Mouse (Mus musculus) thymus, adult 2 months (tissue): ENCODE data around the gene Ints13.

Experiments
- CTCF ChIP-seq: fragments of 200-500 bp; IDR thresholded peaks from 2 replicates; pipeline ENCODE4 v1.5.1; 2012; ENCODE audit warnings: mild to moderate bottlenecking, control low read depth, low read length, moderate library complexity, borderline replicate concordance; ENCODE audit not compliant: control insufficient read depth, poor library complexity, insufficient read depth; ENCODE audit errors: extremely low read depth
- POLR2A ChIP-seq: fragments of 200-500 bp; IDR thresholded peaks from 2 replicates; pipeline ENCODE4 v1.6.1; 2012; ENCODE audit warnings: mild to moderate bottlenecking, low read length, control low read depth, moderate library complexity; ENCODE audit not compliant: control insufficient read depth, poor library complexity, insufficient read depth; ENCODE audit errors: extremely low read depth

DNA sequence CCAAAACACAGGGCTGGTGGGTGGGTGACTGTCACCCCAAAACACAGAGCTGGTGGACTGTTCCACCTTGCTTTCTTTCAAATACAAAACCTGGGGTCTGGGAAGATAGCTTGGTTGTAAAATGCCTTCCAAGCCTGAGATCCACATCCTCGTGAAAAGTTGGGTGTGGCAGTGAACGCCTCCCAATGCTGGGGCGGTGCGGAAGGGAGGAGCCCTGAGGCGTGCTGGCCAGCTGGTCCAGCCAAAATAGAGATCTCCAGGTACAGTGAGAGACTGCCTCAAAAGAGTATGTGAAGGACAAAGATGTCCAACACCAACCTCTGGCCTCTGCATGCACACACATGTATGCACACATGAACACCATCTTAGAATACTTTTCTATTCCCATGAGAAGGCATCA lies 36.9 kb upstream of the Ints13 start:
- TF ChIP-seq POLR2A (no peak), CTCF (no peak)
